Mouse (Mus musculus): Measurements from ENCODE around the gene Hexim1.

DNA sequence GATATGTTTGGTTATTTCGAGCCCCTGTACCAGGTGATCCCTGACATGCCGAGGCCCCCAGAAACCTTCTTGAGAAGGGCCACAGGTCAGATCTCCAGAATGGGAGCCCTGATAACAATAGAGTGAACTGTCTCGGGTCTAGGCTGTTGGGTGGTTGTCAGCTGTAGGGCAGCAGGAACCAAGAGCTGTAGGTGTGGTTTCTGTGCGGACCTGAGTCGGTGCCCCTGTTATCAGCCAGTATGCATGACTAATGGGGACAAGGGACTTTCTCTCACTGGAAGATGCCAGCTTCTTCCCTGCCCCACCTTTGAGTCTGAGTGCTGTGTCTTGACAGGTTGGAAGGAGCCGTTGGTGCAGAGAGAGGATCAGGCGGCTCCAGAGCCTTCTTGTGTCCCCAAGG, 11.6 kb upstream of the Hexim1 start:
- no peak for TF ChIP-seq CTCF (IDR thresholded peaks at IDR 0.05; ENCODE audit: control insufficient read depth, insufficient read depth, insufficient replicate concordance, low read depth, low read length)
- no peak for TF ChIP-seq POLR2A (IDR thresholded peaks at IDR 0.05; ENCODE audit: control insufficient read depth, low read depth, low read length)
